Mouse (Mus musculus) ovary, adult 10 weeks (tissue): ENCODE data around the gene Scel. TPM values are rescaled to one million over a fixed set of nuclear protein-coding genes. Genes with fewer than 3 reads are reported as not detected.

Source experiments
- polyA plus RNA-seq: library from polyadenylated mRNA; stranded (reverse); fragments of 350-450 nt; fragmentation: Illumina TruSeq; extraction: RNeasy Lipid Tissue Mini Kit (QIAGEN cat#74804); gene quantifications from one replicate; pipeline ENCODE4 v1.2.3, GENCODE M21; 2014

Gene Scel
- 2.2 TPM for polyA plus RNA-seq

DNA sequence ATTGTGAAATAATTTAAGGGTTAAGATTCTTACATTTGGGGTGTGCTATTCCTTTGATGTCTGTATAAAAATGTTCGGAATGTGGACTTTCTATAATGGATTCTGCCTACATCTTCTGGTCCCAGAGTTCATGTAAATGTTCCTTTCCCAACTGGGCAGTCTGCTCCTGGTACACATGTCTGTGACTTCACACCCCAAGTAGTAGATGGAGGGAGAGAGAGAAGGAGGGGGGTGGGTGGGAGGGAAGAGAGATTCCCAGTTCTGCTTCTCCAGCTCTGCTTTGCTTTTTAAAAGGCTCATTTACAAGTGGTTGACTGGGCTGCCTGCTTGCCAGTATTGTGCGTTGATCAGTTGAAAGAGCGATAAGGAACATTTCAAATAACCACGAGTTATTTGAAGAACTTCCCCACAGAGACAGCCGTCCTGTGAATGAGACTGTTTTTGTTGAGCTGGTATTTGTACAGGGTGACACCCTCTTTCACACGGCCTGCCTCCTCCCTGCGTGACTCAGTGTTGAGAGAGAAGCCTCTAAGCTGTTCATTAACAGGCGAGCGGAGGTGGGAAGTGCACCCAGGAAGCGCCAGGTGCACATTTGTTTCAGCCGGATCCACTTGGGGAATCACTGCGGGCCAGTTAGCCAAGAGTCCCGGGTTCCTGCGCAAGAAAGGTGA lies at the start of gene Scel:
TSS of gene Scel (plus strand) at position 541 of the 671 bp plus-strand sequence.

DNA sequence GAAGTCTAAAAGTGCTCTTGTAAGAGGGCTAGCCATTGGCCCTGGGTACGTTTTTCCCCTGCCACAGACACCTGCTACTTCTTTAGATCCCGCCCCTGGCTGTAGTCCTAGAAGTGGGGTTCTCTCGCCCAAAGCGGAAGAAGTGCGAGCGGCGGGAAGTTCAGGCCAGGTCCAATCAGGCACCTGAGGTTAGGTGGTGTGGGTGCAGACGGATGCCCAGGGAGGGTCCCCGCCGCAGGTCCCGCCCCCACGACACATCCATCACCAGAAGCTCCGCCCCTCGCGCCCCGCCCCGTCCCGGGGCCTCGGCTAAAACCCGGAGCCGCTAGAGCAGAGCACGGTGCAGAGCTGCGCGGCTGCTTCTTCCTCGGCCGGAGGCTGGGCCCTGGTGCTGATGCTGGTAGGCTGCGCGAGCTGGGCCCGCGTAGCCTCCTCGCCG lies 136.8 kb downstream of the Scel start, which contains the start of gene Slain1:
TSS of gene Slain1 (plus strand) at position 333 of the 439 bp plus-strand sequence.

Other genes with a start within 250 kb of the Scel start
- 67.3 TPM for gene Mycbp2, start 166.5 kb upstream of the Scel start, polyA plus RNA-seq
- 21.3 TPM for gene Slain1, start 136.9 kb downstream of the Scel start, polyA plus RNA-seq